Mouse (Mus musculus) MEL (cell line): ENCODE data around the gene Usf1. TPM values are rescaled to one million over a fixed set of nuclear protein-coding genes. Genes with fewer than 3 reads are reported as not detected.
A peak's percentile ranks its signal among the peaks of the same experiment; 100 is the strongest.

Experiments
- DNase-seq: peaks from one replicate; pipeline ENCODE4 v3.0.0; 2011; ENCODE audit warnings: low read depth, low spot score
- H3K27ac ChIP-seq: 2 replicates; pipeline ENCODE4 v1.5.1; 2012; ENCODE audit warnings: low read depth, mild to moderate bottlenecking, control low read depth, low read length, moderate library complexity; ENCODE audit not compliant: control insufficient read depth
- H3K27me3 ChIP-seq, 2 experiments: fragments of 150-350 bp in 1 of 2; sonication (generic) in 1 of 2; 2 replicates each; pipeline ENCODE4 v1.6.1; 2012; ENCODE audit warnings: low read length in 2 of 2, mild to moderate bottlenecking in 2 of 2, improper control_type of control experiment in 1 of 2, moderate library complexity in 1 of 2; ENCODE audit not compliant: insufficient read depth in 2 of 2, control insufficient read depth in 1 of 2
- H3K36me3 ChIP-seq, 2 experiments: 2 replicates each; pipeline ENCODE4 v1.6.1; 2012 to 2014; ENCODE audit warnings: low read length in 2 of 2, improper control_type of control experiment in 1 of 2, inconsistent platforms in 1 of 2, mild to moderate bottlenecking in 1 of 2; ENCODE audit not compliant: insufficient read depth in 2 of 2, control insufficient read depth in 1 of 2
- H3K4me1 ChIP-seq, 2 experiments: fragments of 150-350 bp in 1 of 2; sonication (generic) in 1 of 2; 2 replicates each; pipeline ENCODE4 v1.6.1; 2012; ENCODE audit warnings: low read length in 2 of 2, improper control_type of control experiment in 1 of 2, mild to moderate bottlenecking in 1 of 2; ENCODE audit not compliant: insufficient read depth in 2 of 2, control insufficient read depth in 1 of 2
- H3K4me3 ChIP-seq, 2 experiments: fragments of 150-350 bp in 1 of 2; sonication (generic) in 1 of 2; 2 replicates each; pipeline ENCODE4 v1.5.1; 2012; ENCODE audit warnings: low read depth in 2 of 2, low read length in 2 of 2, mild to moderate bottlenecking in 2 of 2, moderate library complexity in 2 of 2, control low read depth in 1 of 2, improper control_type of control experiment in 1 of 2; ENCODE audit not compliant: control insufficient read depth in 1 of 2, insufficient read depth in 1 of 2
- H3K79me2 ChIP-seq: 2 replicates; pipeline ENCODE4 v1.6.1; 2012; ENCODE audit warnings: mild to moderate bottlenecking, low read length, moderate library complexity; ENCODE audit not compliant: control insufficient read depth, poor library complexity, insufficient read depth
- H3K9ac ChIP-seq: 2 replicates; pipeline ENCODE4 v1.6.1; 2012; ENCODE audit warnings: low read depth, mild to moderate bottlenecking, control low read depth, low read length, moderate library complexity; ENCODE audit not compliant: control insufficient read depth, poor library complexity, severe bottlenecking
- H3K9me3 ChIP-seq: fragments of 150-350 bp; sonication (generic); replicated peaks from 2 replicates; pipeline ENCODE4 v1.6.1; 2012; ENCODE audit warnings: mild to moderate bottlenecking, low read length, improper control_type of control experiment, moderate library complexity; ENCODE audit not compliant: insufficient read depth
- BHLHE40 ChIP-seq: IDR thresholded peaks from 2 replicates; pipeline ENCODE4 v1.6.1; 2012; ENCODE audit warnings: low read depth, mild to moderate bottlenecking, inconsistent platforms, low read length, improper control_type of control experiment, borderline replicate concordance
- CHD1 ChIP-seq: IDR thresholded peaks from 2 replicates; pipeline ENCODE4 v1.6.1; 2012; ENCODE audit warnings: low read depth, mild to moderate bottlenecking, inconsistent platforms, low read length, improper control_type of control experiment
- ELF1 ChIP-seq: IDR thresholded peaks from 2 replicates; pipeline ENCODE4 v1.6.1; 2014; ENCODE audit warnings: low read depth, mild to moderate bottlenecking, inconsistent platforms, low read length, improper control_type of control experiment, moderate library complexity
- GABPA ChIP-seq: IDR thresholded peaks from 2 replicates; pipeline ENCODE4 v1.6.1; 2012; ENCODE audit warnings: low read depth, mild to moderate bottlenecking, inconsistent platforms, low read length, improper control_type of control experiment, moderate library complexity
- GATA1 ChIP-seq: IDR thresholded peaks from 2 replicates; pipeline ENCODE4 v1.6.1; 2011; ENCODE audit warnings: low read depth, low read length, improper control_type of control experiment
- HCFC1 ChIP-seq: IDR thresholded peaks from 2 replicates; pipeline ENCODE4 v1.6.1; 2012; ENCODE audit warnings: low read depth, mild to moderate bottlenecking, inconsistent platforms, low read length, improper control_type of control experiment, moderate library complexity
- KAT2A ChIP-seq: conservative IDR thresholded peaks from 2 replicates; pipeline ENCODE4 v1.6.1; 2012; ENCODE audit warnings: low read depth, low read length, improper control_type of control experiment, inconsistent platforms
- MAX ChIP-seq: IDR thresholded peaks from 2 replicates; pipeline ENCODE4 v1.6.1; 2011; ENCODE audit warnings: low read length, improper control_type of control experiment
- MAZ ChIP-seq: IDR thresholded peaks from 2 replicates; pipeline ENCODE4 v1.6.1; 2012; ENCODE audit warnings: low read depth, mild to moderate bottlenecking, inconsistent platforms, low read length, improper control_type of control experiment
- MYB ChIP-seq: IDR thresholded peaks from 2 replicates; pipeline ENCODE4 v1.6.1; 2011; ENCODE audit warnings: mild to moderate bottlenecking, low read depth, low read length, improper control_type of control experiment
- NELFE ChIP-seq: IDR thresholded peaks from 2 replicates; pipeline ENCODE4 v1.6.1; 2011; ENCODE audit warnings: low read depth, low read length, improper control_type of control experiment
- NRF1 ChIP-seq: IDR thresholded peaks from 2 replicates; pipeline ENCODE4 v1.6.1; 2014; ENCODE audit warnings: low read depth, mild to moderate bottlenecking, inconsistent platforms, low read length, improper control_type of control experiment, moderate library complexity; ENCODE audit not compliant: poor library complexity, insufficient read depth, severe bottlenecking
- POLR2A ChIP-seq, 2 experiments: IDR thresholded peaks; 2 replicates each; pipeline ENCODE4 v1.6.1; 2011 to 2012; ENCODE audit warnings: low read length in 2 of 2, mild to moderate bottlenecking in 2 of 2, control low read depth in 1 of 2, improper control_type of control experiment in 1 of 2, low read depth in 1 of 2, moderate library complexity in 1 of 2; ENCODE audit not compliant: control insufficient read depth in 1 of 2, insufficient read depth in 1 of 2, poor library complexity in 1 of 2
- POLR2AphosphoS2 ChIP-seq: IDR thresholded peaks from 2 replicates; pipeline ENCODE4 v1.6.1; 2011; ENCODE audit warnings: low read length, improper control_type of control experiment
- RAD21 ChIP-seq: IDR thresholded peaks from 2 replicates; pipeline ENCODE4 v1.6.1; 2011; ENCODE audit warnings: mild to moderate bottlenecking, low read depth, low read length, improper control_type of control experiment
- SIN3A ChIP-seq: IDR thresholded peaks from 2 replicates; pipeline ENCODE4 v1.6.1; 2012; ENCODE audit warnings: low read length, improper control_type of control experiment, inconsistent platforms
- TAL1 ChIP-seq: IDR thresholded peaks from 2 replicates; pipeline ENCODE4 v1.6.1; 2012; ENCODE audit warnings: mild to moderate bottlenecking, inconsistent platforms, low read length, moderate library complexity, mixed read lengths
- TBP ChIP-seq: IDR thresholded peaks from 2 replicates; pipeline ENCODE4 v1.8.0; 2011; ENCODE audit warnings: low read depth, low read length, improper control_type of control experiment
- TCF12 ChIP-seq: IDR thresholded peaks from 2 replicates; pipeline ENCODE4 v1.6.1; 2014; ENCODE audit warnings: low read depth, mild to moderate bottlenecking, inconsistent platforms, low read length, improper control_type of control experiment, moderate library complexity
- USF2 ChIP-seq, 2 experiments: IDR thresholded peaks; 2 replicates each; pipeline ENCODE4 v1.6.1; 2011 to 2012; ENCODE audit warnings: improper control_type of control experiment in 2 of 2, low read length in 2 of 2, borderline replicate concordance in 1 of 2, inconsistent platforms in 1 of 2, low read depth in 1 of 2, mild to moderate bottlenecking in 1 of 2; ENCODE audit not compliant: insufficient read depth in 1 of 2
- ZMIZ1 ChIP-seq: IDR thresholded peaks from 2 replicates; pipeline ENCODE4 v1.6.1; 2012; ENCODE audit warnings: low read depth, mild to moderate bottlenecking, inconsistent platforms, low read length, improper control_type of control experiment, moderate library complexity
- polyA plus RNA-seq, 2 experiments: library from polyadenylated mRNA; stranded (reverse) in 1 of 2; unstranded in 1 of 2; fragments of >175 nt in 1 of 2; fragments of >200 nt in 1 of 2; gene quantifications; 2 replicates each; pipeline versions ENCODE4 v1.2.1 to v1.2.4; 2012; ENCODE audit warnings: low replicate concordance in 2 of 2, low read depth in 1 of 2; ENCODE audit not compliant: insufficient read length in 2 of 2, insufficient read depth in 1 of 2, missing spikeins in 1 of 2
- total RNA-seq: library from RNA; depleted of rRNA; stranded (reverse); fragments of 300-350 nt; gene quantifications from 2 replicates; pipeline ENCODE4 v1.2.3, GENCODE M21; 2012; rRNA removed

The Usf1 gene
- total RNA-seq: 50.0 and 56.0 TPM in 2 replicates
- polyA plus RNA-seq: 10 to 100 TPM in 1 of 2 experiments, not detected in 1; 55.0 TPM

GRCm38 (mm10) chr1:171410947-171411484 is at the start of gene Usf1:
Gene Usf1 (plus strand): TSS chr1:171411313.
- DNase-seq: peak; percentile 97
- TF ChIP-seq ZMIZ1: 0 out of 2 replicates have a peak, but pooled peaks have one; percentile 51
- peak; percentile 96 for TF ChIP-seq ELF1
- peak; percentile 75; the same call in 1 of the 2 replicates for TF ChIP-seq NELFE
- TF ChIP-seq BHLHE40: no peak
- TF ChIP-seq GABPA: no peak
- peak; percentile 60; the same call in 1 of the 2 replicates for TF ChIP-seq SIN3A
- TF ChIP-seq MYB: peak; percentile 24; the same call in 1 of the 2 replicates
- peak; percentile 83 for TF ChIP-seq NRF1
- TF ChIP-seq POLR2A (IDR thresholded peaks at IDR 0.05; ENCODE audit: control insufficient read depth in 1 of 2, insufficient read depth in 1 of 2, low read depth in 1 of 2, low read length in 2 of 2, poor library complexity in 1 of 2): peak; percentile 63 to 66; a peak in 3 of 4 replicates
- TF ChIP-seq HCFC1: peak; percentile 96
- TF ChIP-seq TAL1: no peak
- peak; percentile 88 for TF ChIP-seq KAT2A
- no peak for TF ChIP-seq CHD1
- peak; percentile 70; the same call in 1 of the 2 replicates for TF ChIP-seq POLR2AphosphoS2
- peak; percentile 62; the same call in 1 of the 2 replicates for TF ChIP-seq TBP
- TF ChIP-seq MAX: no peak
- no peak for TF ChIP-seq GATA1
- TF ChIP-seq TCF12: peak; percentile 74
- TF ChIP-seq MAZ: peak; percentile 22; the same call in 1 of the 2 replicates
- no peak for TF ChIP-seq RAD21
- TF ChIP-seq USF2 (IDR thresholded peaks at IDR 0.05; ENCODE audit: borderline replicate concordance in 1 of 2, insufficient read depth in 1 of 2, low read depth in 1 of 2, low read length in 2 of 2): no peak
- Histone ChIP-seq H3K9ac (peak within 1 kb of the TSS; percentile 90), H3K27ac (peak within 1 kb of the TSS; percentile 95), H3K4me1 (0 out of 4 replicates have a peak, but pooled peaks cover 0 to 6% of the 10 kb centered on the region in 2 experiments), H3K27me3 (no peaks in the 10 kb centered on the region), H3K79me2 (peaks cover 30% of the 10 kb centered on the region), H3K9me3 (no peaks in the 10 kb centered on the region), H3K36me3 (peaks cover 0 to 12% of the 10 kb centered on the region in 2 experiments; a peak in 2 of 4 replicates), H3K4me3 (peak within 1 kb of the TSS; percentile 66 to 95)
